Mouse (Mus musculus): ENCODE data around the gene Arid5b.
"Not testable (repeated sequence)": the region's sequence is repeated elsewhere in the genome, so short reads cannot be mapped to it uniquely, and the experiment has no call there.

Gene Arid5b

GRCm38 (mm10) chr10:68113645-68114044, 164.9 kb downstream of the Arid5b start:
- DNase-seq (ENCODE audit: extremely low spot score, low spot score) = no peak

DNA sequence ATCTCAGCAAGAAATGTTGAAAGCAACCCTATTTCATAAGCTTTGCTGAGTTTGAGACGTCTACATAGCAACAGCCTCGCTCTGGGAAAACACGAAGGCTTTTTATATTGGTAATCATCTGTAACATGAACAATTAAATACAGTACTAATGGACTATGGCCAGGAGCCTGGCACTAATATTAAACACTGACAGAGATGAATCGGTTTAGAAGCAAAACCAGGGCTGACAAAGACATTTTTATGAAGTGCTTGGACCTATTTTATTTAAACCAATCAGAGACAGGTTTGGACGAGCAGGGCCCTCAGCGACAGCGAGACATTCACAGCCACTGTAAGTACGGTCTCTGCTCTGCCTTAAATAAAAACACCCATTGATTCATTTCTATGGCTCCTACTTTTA, 165.6 kb downstream of the Arid5b start:
- no peak for DNase-seq (ENCODE audit: extremely low spot score, low spot score)

- DNase-seq (ENCODE audit: extremely low spot score, low spot score) = no peak
Observed at GRCm38 (mm10) chr10:68110607-68111006, 167.9 kb downstream of the Arid5b start.

GRCm38 (mm10) chr10:68110182-68110581, 168.4 kb downstream of the Arid5b start:
- DNase-seq (ENCODE audit: extremely low spot score, low spot score) = no peak

DNA sequence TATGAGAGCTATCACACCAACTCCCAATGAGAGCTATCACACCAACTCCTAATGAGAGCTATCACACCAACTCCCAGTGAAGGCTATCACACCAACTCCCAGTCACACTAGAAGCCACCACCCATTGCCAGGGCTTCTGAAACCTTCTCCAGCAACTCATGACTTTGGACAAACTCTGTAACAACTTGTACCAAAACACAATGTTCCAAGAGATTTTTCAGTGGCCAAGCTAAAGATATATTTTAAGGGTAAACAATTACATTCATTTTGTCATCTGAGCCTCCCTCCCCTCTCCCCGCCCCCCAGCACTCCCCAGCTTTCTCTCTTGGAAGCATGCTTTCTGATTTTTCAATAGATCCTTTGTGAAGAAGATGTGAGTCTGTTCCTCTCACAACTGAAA, 168.9 kb downstream of the Arid5b start:
- no peak for DNase-seq (ENCODE audit: extremely low spot score, low spot score)

GRCm38 (mm10) chr10:68107716-68108115, 170.8 kb downstream of the Arid5b start:
- DNase-seq (ENCODE audit: extremely low spot score, low spot score) = no peak

GRCm38 (mm10) chr10:68106351-68106950, 172.1 kb downstream of the Arid5b start:
- DNase-seq (ENCODE audit: extremely low spot score, low spot score) = no peak

- no peak for DNase-seq (ENCODE audit: extremely low spot score, low spot score)
Observed at GRCm38 (mm10) chr10:68104881-68105781, 173.4 kb downstream of the Arid5b start.

DNA sequence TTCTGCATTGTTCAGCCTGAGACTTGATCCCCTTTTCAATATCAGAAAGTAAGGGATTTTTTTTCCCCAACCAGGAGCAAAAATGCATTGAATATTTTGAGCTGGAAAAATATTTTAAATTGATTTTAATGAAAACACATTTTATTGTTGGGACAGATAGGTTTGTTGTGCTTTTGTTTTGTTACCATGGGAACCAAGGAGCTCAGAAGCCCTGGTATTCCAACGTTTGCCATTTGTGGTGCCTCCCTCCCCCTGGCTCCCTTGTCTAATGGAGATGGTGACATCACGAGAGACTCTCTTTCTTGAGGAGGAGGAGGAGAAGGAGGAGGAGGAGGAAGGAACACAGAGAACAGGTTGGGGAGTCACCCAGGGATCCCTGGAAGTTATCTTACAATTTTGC, 174.1 kb downstream of the Arid5b start:
- no peak for DNase-seq (ENCODE audit: extremely low spot score, low spot score)

GRCm38 (mm10) chr10:68103988-68104387, 174.6 kb downstream of the Arid5b start:
- DNase-seq (ENCODE audit: extremely low spot score, low spot score) = no peak

- no peak for DNase-seq (ENCODE audit: extremely low spot score, low spot score)
Observed at GRCm38 (mm10) chr10:68103078-68103855, 175.3 kb downstream of the Arid5b start.

DNA sequence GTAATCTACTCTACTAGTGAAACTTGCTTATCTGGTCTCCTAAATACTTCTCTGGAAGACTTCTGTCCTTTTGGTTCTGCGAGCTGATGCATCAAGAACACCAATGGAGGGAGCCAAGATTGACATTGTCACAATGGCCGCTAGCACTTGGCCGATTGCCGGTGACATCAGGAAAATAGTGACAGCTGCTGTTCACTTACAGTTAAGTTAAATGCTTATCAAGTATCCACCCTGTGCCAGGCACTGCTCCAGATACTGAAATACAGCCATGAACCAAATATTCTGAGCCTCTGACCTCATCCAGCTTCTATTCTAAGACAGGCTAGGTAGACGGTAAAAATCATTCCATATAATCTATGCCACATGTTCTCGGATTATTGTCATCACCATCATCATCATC, 176.0 kb downstream of the Arid5b start:
- no peak for DNase-seq (ENCODE audit: extremely low spot score, low spot score)

GRCm38 (mm10) chr10:68101251-68101650, 177.3 kb downstream of the Arid5b start:
- no peak for DNase-seq (ENCODE audit: extremely low spot score, low spot score)

DNA sequence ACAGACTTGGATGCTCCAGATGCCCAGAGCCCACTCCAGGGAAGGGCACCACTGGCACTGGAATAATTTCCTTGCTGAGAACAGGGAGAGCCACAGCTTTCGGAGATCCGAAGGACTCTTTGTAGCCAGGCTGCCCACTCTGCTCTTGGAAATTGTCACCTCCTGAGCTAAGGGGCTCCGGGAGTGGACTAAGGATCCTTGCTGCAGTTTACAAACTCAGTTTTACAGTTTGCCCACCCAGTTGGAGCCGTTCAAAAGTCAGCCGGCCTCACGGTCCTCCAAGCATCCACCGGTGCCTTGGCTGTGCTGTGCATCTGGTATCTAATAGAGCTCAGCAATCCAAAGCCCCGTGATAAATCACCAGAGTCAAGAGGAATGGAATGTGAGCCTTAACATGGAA, 178.0 kb downstream of the Arid5b start:
- DNase-seq (ENCODE audit: extremely low spot score, low spot score) = no peak

DNA sequence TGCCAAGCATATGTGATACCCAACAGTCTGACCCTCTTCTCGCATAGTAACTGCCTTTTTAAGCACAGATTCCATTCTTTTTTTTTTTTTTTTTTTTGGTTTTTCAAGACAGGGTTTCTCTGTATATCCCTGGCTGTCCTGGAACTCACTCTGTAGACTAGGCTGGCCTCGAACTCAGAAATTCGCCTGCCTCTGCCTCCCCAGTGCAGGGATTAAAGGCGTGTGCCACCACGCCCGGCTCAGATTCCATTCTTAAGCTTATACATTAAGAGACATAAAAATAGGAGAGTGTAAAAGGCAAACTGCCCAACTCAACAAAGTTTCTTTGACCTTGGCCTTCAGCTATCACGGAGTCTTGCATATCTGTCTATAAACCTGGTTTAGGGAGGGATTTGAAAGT, 178.7 kb downstream of the Arid5b start:
- not testable (repeated sequence) for DNase-seq (ENCODE audit: extremely low spot score, low spot score)

- DNase-seq (ENCODE audit: extremely low spot score, low spot score) = no peak
Observed at GRCm38 (mm10) chr10:68097821-68098675, 180.5 kb downstream of the Arid5b start.

DNA sequence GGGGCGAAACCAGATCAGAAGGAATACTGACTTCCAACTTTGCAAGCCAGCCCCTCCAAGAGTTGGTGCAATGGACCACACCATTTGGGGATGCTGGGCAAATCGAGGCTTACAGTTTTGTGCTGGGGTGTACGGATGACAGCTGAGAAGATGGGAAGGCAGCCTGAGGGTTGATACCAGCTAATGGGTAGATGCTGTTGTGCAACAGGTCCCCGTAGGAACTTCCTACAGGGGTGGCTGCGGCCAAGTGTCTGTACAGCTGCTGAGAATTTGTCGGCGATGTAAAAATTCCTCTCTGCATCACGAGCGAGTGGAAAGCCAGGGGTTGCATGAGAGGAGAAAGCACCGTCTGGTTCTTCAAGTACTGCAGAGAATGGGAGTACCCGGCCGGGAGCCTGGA, 182.1 kb downstream of the Arid5b start:
- DNase-seq (ENCODE audit: extremely low spot score, low spot score) = no peak

DNA sequence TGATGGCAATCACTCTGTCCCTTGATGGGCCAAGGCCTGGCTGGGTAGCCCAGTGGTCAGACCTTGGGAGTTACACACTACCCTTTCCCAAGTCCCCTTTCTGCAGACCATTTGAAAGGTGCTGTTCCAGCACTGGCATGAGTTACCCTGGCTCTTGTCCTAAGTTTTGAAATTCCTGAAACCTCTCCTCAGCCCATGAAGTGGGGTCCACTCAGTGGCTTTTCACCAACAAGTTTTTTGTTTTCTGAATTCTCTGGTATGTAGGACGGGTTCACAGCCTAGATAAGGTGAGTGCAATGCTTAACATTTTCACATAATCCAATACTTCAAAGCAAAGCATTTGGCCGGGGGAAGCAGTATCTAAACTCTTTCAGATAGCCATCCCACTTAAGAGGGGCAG, 183.4 kb downstream of the Arid5b start:
- no peak for DNase-seq (ENCODE audit: extremely low spot score, low spot score)

- DNase-seq (ENCODE audit: extremely low spot score, low spot score) = no peak
Observed at GRCm38 (mm10) chr10:68093496-68093895, 185.0 kb downstream of the Arid5b start.

DNA sequence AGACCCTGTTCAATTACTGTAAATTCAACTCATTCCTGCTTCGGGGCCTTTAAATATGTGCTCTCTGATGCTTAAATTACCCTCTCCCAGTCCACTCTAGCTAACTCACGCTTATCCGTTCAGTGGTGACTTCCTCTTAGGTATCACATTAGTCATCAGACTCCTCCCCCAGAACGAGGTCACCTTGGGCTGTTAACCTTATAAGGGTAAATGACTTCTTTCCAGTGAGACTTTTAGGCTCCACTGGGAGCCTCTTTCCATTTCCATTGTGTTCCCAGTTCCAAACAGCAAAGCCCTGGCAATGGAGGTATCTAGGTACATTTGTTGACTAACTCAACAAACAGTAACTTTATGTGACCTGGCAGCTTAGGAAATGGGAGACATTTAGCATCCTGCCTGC, 186.7 kb downstream of the Arid5b start:
- DNase-seq (ENCODE audit: extremely low spot score, low spot score) = no peak

GRCm38 (mm10) chr10:68091011-68091410, 187.5 kb downstream of the Arid5b start:
- no peak for DNase-seq (ENCODE audit: extremely low spot score, low spot score)

Data from neural tube, embryonic 10.5 days (tissue).